Mouse (Mus musculus): Measurements from ENCODE around the gene Sept7. TPM values are rescaled to one million over a fixed set of nuclear protein-coding genes. Genes with fewer than 3 reads are reported as not detected.

Gene Sept7
- polyA plus RNA-seq, 1 experiment from 2014 or later, result 170 TPM

- in situ Hi-C loops (cut with MboI; ENCODE audit: low pct_unique_long_range_greater_than_20kb), result loop anchor here (5.0 kb wide), 1 partner anchor 81 kb away; no protein-coding TSS in a partner anchor
- TF ChIP-seq CTCF (IDR thresholded peaks at IDR 0.05), result peak; percentile 87
- DNase-seq (ENCODE audit: low read depth, low spot score) (no peak), ATAC-seq (peak; percentile 8)
- H3K27me3 ChIP-seq, result no peaks in the 10 kb centered on the region
- CTCF ChIA-PET, result interaction anchor here (0.8 to 1.0 kb wide), 2 partner anchors 11 to 28 kb away, joined by 3 to 5 read pairs; no protein-coding TSS in a partner anchor
- POLR2A ChIA-PET, result no interaction called here
These were observed 679 bp downstream of the Sept7 start for GRCm38 (mm10) chr9:25252759-25253477.

- no peak for TF ChIP-seq CTCF (IDR thresholded peaks at IDR 0.05)
- DNase-seq (ENCODE audit: low read depth, low spot score) (no peak), ATAC-seq (no peak)
- CTCF ChIA-PET, result interaction anchor here (0.6 to 1.3 kb wide), 4 partner anchors 11 to 61 kb away, joined by 3 to 5 read pairs (median 3); no protein-coding TSS in a partner anchor
- POLR2A ChIA-PET, result no interaction called here
- no peaks in the 10 kb centered on the region for H3K27me3 ChIP-seq
- in situ Hi-C loops (cut with MboI; ENCODE audit: low pct_unique_long_range_greater_than_20kb), result loop anchor here (5.0 kb wide), 1 partner anchor 81 kb away; no protein-coding TSS in a partner anchor
These were observed 1.2 kb downstream of the Sept7 start for GRCm38 (mm10) chr9:25253478-25253824.

GRCm38 (mm10) chr9:25260411-25260810, 8.2 kb downstream of the Sept7 start:
- ChIA-PET CTCF (interaction anchor here (1.7 kb wide), 1 partner anchor 18 kb away, joined by 3 read pairs; no protein-coding TSS in a partner anchor), POLR2A (interaction anchor here (0.6 kb wide), 1 partner anchor 49 kb away, joined by 5 read pairs; no protein-coding TSS in a partner anchor)
- H3K27me3 ChIP-seq, result no peaks in the 10 kb centered on the region
- ATAC-seq, result no peak
- TF ChIP-seq CTCF (IDR thresholded peaks at IDR 0.05), result no peak
- in situ Hi-C loops (cut with MboI; ENCODE audit: low pct_unique_long_range_greater_than_20kb), result no loop called here
- DNase-seq (ENCODE audit: low read depth, low spot score), result no peak

GRCm38 (mm10) chr9:25260979-25261378, 8.7 kb downstream of the Sept7 start:
- ChIA-PET POLR2A (interaction anchor here (0.6 kb wide), 1 partner anchor 48 kb away, joined by 5 read pairs; no protein-coding TSS in a partner anchor), CTCF (interaction anchor here (1.7 kb wide), 1 partner anchor 17 kb away, joined by 3 read pairs; no protein-coding TSS in a partner anchor)
- no peaks in the 10 kb centered on the region for H3K27me3 ChIP-seq
- DNase-seq (ENCODE audit: low read depth, low spot score) (no peak), ATAC-seq (no peak)
- TF ChIP-seq CTCF (IDR thresholded peaks at IDR 0.05), result no peak
- in situ Hi-C loops (cut with MboI; ENCODE audit: low pct_unique_long_range_greater_than_20kb), result no loop called here

GRCm38 (mm10) chr9:25262087-25262486, 9.8 kb downstream of the Sept7 start:
- CTCF ChIA-PET, result no interaction called here
- POLR2A ChIA-PET, result no interaction called here
- H3K27me3 ChIP-seq, result no peaks in the 10 kb centered on the region
- no peak for DNase-seq (ENCODE audit: low read depth, low spot score)
- TF ChIP-seq CTCF (IDR thresholded peaks at IDR 0.05), result no peak
- no peak for ATAC-seq
- in situ Hi-C loops (cut with MboI; ENCODE audit: low pct_unique_long_range_greater_than_20kb), result no loop called here

- in situ Hi-C loops (cut with MboI; ENCODE audit: low pct_unique_long_range_greater_than_20kb), result no loop called here
- TF ChIP-seq CTCF (IDR thresholded peaks at IDR 0.05), result no peak
These were observed 13.6 kb downstream of the Sept7 start for GRCm38 (mm10) chr9:25265795-25266194.

GRCm38 (mm10) chr9:25267133-25267532, 14.9 kb downstream of the Sept7 start:
- no peak for TF ChIP-seq CTCF (IDR thresholded peaks at IDR 0.05)
- ATAC-seq (no peak), DNase-seq (ENCODE audit: low read depth, low spot score) (no peak)
- ChIA-PET POLR2A (no interaction called here), CTCF (interaction anchor here (1.2 kb wide), 1 partner anchor 11 kb away, joined by 3 read pairs; no protein-coding TSS in a partner anchor)
- H3K27me3 ChIP-seq, result no peaks in the 10 kb centered on the region
- in situ Hi-C loops (cut with MboI; ENCODE audit: low pct_unique_long_range_greater_than_20kb), result no loop called here

More at GRCm38 (mm10) chr9:25265795-25266194, 13.6 kb downstream of the Sept7 start:
- DNase-seq (ENCODE audit: low read depth, low spot score) (no peak), ATAC-seq (no peak)
- ChIA-PET CTCF (no interaction called here), POLR2A (no interaction called here)
- no peaks in the 10 kb centered on the region for H3K27me3 ChIP-seq

- ATAC-seq (no peak), DNase-seq (ENCODE audit: low read depth, low spot score) (no peak)
- ChIA-PET POLR2A (interaction anchor here (0.9 kb wide), 1 partner anchor 12 kb away, joined by 4 read pairs; no protein-coding TSS in a partner anchor), CTCF (interaction anchor here (1.2 kb wide), 1 partner anchor 11 kb away, joined by 3 read pairs; no protein-coding TSS in a partner anchor)
- no peak for TF ChIP-seq CTCF (IDR thresholded peaks at IDR 0.05)
- no peaks in the 10 kb centered on the region for H3K27me3 ChIP-seq
- in situ Hi-C loops (cut with MboI; ENCODE audit: low pct_unique_long_range_greater_than_20kb), result no loop called here
These were observed 15.3 kb downstream of the Sept7 start for GRCm38 (mm10) chr9:25267574-25267973.

GRCm38 (mm10) chr9:25271902-25272301, 19.7 kb downstream of the Sept7 start:
- ChIA-PET POLR2A (no interaction called here), CTCF (interaction anchor here (1.6 kb wide), 1 partner anchor 18 kb away, joined by 3 read pairs; no protein-coding TSS in a partner anchor)
- H3K27me3 ChIP-seq, result no peaks in the 10 kb centered on the region
- ATAC-seq (no peak), DNase-seq (ENCODE audit: low read depth, low spot score) (no peak)
- in situ Hi-C loops (cut with MboI; ENCODE audit: low pct_unique_long_range_greater_than_20kb), result no loop called here
- TF ChIP-seq CTCF (IDR thresholded peaks at IDR 0.05), result no peak

- POLR2A ChIA-PET, result interaction anchor here (0.9 kb wide), 1 partner anchor 13 kb away, joined by 5 read pairs; no protein-coding TSS in a partner anchor
- DNase-seq (ENCODE audit: low read depth, low spot score) (no peak), ATAC-seq (no peak)
- TF ChIP-seq CTCF (IDR thresholded peaks at IDR 0.05), result no peak
- CTCF ChIA-PET, result interaction anchor here (0.8 to 1.5 kb wide), 3 partner anchors 10 to 21 kb away, joined by 3 to 4 read pairs (median 3); no protein-coding TSS in a partner anchor
- no peaks in the 10 kb centered on the region for H3K27me3 ChIP-seq
- in situ Hi-C loops (cut with MboI; ENCODE audit: low pct_unique_long_range_greater_than_20kb), result no loop called here
These were observed 37.6 kb downstream of the Sept7 start for GRCm38 (mm10) chr9:25289796-25290195.

All from Patski (cell line).